Mouse (Mus musculus) G1E (cell line): Measurements from ENCODE around the gene Carns1.
"Not testable (repeated sequence)": the region's sequence is repeated elsewhere in the genome, so short reads cannot be mapped to it uniquely, and the experiment has no call there.

Experiments used
- CTCF ChIP-seq: IDR thresholded peaks from 2 replicates; pipeline ENCODE4 v1.5.1; 2012; ENCODE audit warnings: low read depth, low read length, inconsistent platforms, mixed read lengths
- GATA1 ChIP-seq: IDR thresholded peaks from 2 replicates; pipeline ENCODE4 v1.6.1; 2012; ENCODE audit warnings: borderline replicate concordance, low read length, inconsistent platforms, mixed read lengths
- GATA2 ChIP-seq: IDR thresholded peaks from 2 replicates; pipeline ENCODE4 v1.6.1; 2012; ENCODE audit warnings: low read depth, low read length, inconsistent platforms, borderline replicate concordance
- POLR2AphosphoS5 ChIP-seq: IDR thresholded peaks from 2 replicates; pipeline ENCODE4 v1.6.1; 2012; ENCODE audit warnings: low read depth, low read length, inconsistent platforms; ENCODE audit not compliant: insufficient replicate concordance
- TAL1 ChIP-seq: conservative IDR thresholded peaks from 2 replicates; pipeline ENCODE4 v1.6.1; 2012; ENCODE audit warnings: low read depth, low read length, inconsistent platforms, mixed read lengths

- not testable (repeated sequence) for TF ChIP-seq CTCF, GATA1, TAL1, GATA2, POLR2AphosphoS5
Observed at GRCm38 (mm10) chr19:4135963-4136345, 39.3 kb downstream of the Carns1 start.
